Mouse (Mus musculus) stomach, embryonic 14.5 days (tissue): ENCODE data around the gene Ctnna3. TPM values are rescaled to one million over a fixed set of nuclear protein-coding genes. Genes with fewer than 3 reads are reported as not detected.

ENCODE experiments used
- ATAC-seq: fragments of 200-750 bp; cut with Nextera tagmentation; 2 replicates; pipeline ENCODE4 v1.8.0; 2017; ENCODE audit warnings: low read depth, moderate TSS enrichment; ENCODE audit not compliant: insufficient number of reproducible peaks, insufficient read depth, low FRiP score
- H3K27ac ChIP-seq: fragments of 300-500 bp; sonication (generic); 2 replicates; pipeline ENCODE4 v1.5.1; 2014; ENCODE audit warnings: mild to moderate bottlenecking, low read length, moderate library complexity, mixed read lengths
- H3K27me3 ChIP-seq: fragments of 300-500 bp; sonication (generic); 2 replicates; pipeline ENCODE4 v1.6.1; 2014; ENCODE audit warnings: low read length, control low read depth, mixed read lengths; ENCODE audit not compliant: control insufficient read depth, insufficient read depth
- H3K36me3 ChIP-seq: fragments of 300-500 bp; sonication (generic); 2 replicates; pipeline ENCODE4 v1.6.1; 2014; ENCODE audit warnings: mild to moderate bottlenecking, control low read depth, low read length, moderate library complexity, mixed read lengths; ENCODE audit not compliant: control insufficient read depth, insufficient read depth
- H3K4me1 ChIP-seq: fragments of 300-500 bp; sonication (generic); 2 replicates; pipeline ENCODE4 v1.6.1; 2014; ENCODE audit warnings: low read length, control low read depth, mixed read lengths; ENCODE audit not compliant: control insufficient read depth, insufficient read depth
- H3K4me2 ChIP-seq: fragments of 300-500 bp; sonication (generic); replicated peaks from 2 replicates; pipeline ENCODE4 v1.6.1; 2014; ENCODE audit warnings: low read depth, low read length, control low read depth
- H3K4me3 ChIP-seq: fragments of 300-500 bp; sonication (generic); 2 replicates; pipeline ENCODE4 v1.5.1; 2014; ENCODE audit warnings: low read depth, low read length, control low read depth
- H3K9ac ChIP-seq: fragments of 300-500 bp; sonication (generic); replicated peaks from 2 replicates; pipeline ENCODE4 v1.6.1; 2014; ENCODE audit warnings: low read depth, mild to moderate bottlenecking, control low read depth, low read length, moderate library complexity, mixed read lengths
- H3K9me3 ChIP-seq: fragments of 300-500 bp; sonication (generic); 2 replicates; pipeline ENCODE4 v1.6.1; 2016; ENCODE audit warnings: low read depth, low read length, control low read depth; ENCODE audit not compliant: control insufficient read depth
- WGBS: fragments of 180-500 bp; shearing (Covaris S2); extraction: QIAGEN DNeasy Blood & Tissue Kit; methylation state at CpG from one replicate; pipeline ENCODE4 v1.1.7; 2014; 5-methylcytosine and 5-hydroxymethylcytosine counted together
- polyA plus RNA-seq: library from polyadenylated mRNA; unstranded; fragments of >200 nt; fragmentation: Nextera tagmentation; extraction: Ambion mirVana; gene quantifications from 2 replicates; pipeline ENCODE4 v1.2.1, GENCODE M21; 2014

Ctnna3 gene
- polyA plus RNA-seq, 1 experiment from 2014 or later = 0.78 TPM

GRCm38 (mm10) chr10:63526027-63526426, 96.1 kb downstream of the Ctnna3 start:
- 60% methylated on average over 4 of the region's 4 CpGs for WGBS
- Histone ChIP-seq H3K27me3 (no peaks in the 10 kb centered on the region), H3K36me3 (no peaks in the 10 kb centered on the region), H3K4me2 (no peak overlapping the region), H3K4me3 (no peak overlapping the region), H3K9ac (no peak overlapping the region), H3K9me3 (no peaks in the 10 kb centered on the region), H3K27ac (no peak overlapping the region), H3K4me1 (no peaks in the 10 kb centered on the region)
- ATAC-seq = no peak

DNA sequence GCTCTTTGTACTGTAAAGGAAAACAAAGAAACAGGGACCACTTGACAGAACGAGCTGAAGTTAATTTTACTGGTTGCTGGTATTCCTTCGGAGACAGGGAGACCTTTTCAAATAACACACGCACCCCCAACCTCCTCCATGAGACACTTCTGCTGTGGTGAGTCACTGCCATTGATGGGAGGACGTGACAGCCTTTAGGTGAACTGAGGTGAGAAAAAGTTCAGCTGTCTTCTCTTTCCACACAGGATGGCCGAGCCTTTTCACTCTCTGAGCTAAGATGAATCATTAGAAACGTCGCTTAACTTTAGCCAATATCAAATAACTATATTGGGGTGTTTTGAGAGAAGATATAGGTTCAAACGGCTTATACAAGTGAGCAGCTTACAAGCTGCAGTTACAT, 102.5 kb downstream of the Ctnna3 start:
- 46% methylated on average over 8 of the region's 8 CpGs for WGBS

DNA sequence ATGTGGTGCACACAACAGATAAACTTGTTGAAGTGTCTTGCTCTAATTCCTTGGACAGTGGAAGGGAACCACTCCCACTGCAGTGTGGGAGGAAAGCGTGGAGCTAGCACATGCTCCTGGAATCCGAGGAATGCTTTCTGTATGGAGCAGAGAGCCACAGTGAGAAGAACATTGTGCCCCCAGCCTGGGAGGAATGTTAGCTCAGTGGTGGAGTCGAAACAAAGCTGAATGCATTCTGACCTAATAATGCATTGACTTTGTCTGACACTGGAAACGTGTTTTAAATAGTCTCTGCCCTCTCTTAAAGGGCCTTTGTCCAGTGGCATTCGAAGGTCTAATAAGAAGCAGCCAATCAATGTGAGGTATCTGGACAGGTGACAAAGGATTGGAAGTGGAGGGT, 111.9 kb downstream of the Ctnna3 start:
- H3K4me3 ChIP-seq = no peak overlapping the region
- H3K9ac ChIP-seq = no peak overlapping the region
- H3K27ac ChIP-seq = no peak overlapping the region
- no peaks in the 10 kb centered on the region for H3K36me3 ChIP-seq
- peak; percentile 72; the same call in 1 of the 2 replicates for ATAC-seq
- H3K27me3 ChIP-seq = no peaks in the 10 kb centered on the region
- H3K4me1 ChIP-seq = no peaks in the 10 kb centered on the region
- H3K9me3 ChIP-seq = no peaks in the 10 kb centered on the region
- no peak overlapping the region for H3K4me2 ChIP-seq
- 16% methylated on average over 5 of the region's 5 CpGs for WGBS

More for the DNA sequence above, 102.5 kb downstream of the Ctnna3 start:
- no peak for ATAC-seq
- Histone ChIP-seq H3K4me2 (no peak overlapping the region), H3K9ac (no peak overlapping the region), H3K4me3 (no peak overlapping the region), H3K9me3 (no peaks in the 10 kb centered on the region), H3K27ac (no peak overlapping the region), H3K4me1 (no peaks in the 10 kb centered on the region), H3K27me3 (no peaks in the 10 kb centered on the region), H3K36me3 (no peaks in the 10 kb centered on the region)

GRCm38 (mm10) chr10:63542493-63542892, 112.6 kb downstream of the Ctnna3 start:
- H3K27ac ChIP-seq = no peak overlapping the region
- no peak for ATAC-seq
- no peak overlapping the region for H3K4me2 ChIP-seq
- no peaks in the 10 kb centered on the region for H3K27me3 ChIP-seq
- WGBS = 62% methylated on average over 6 of the region's 6 CpGs
- no peak overlapping the region for H3K9ac ChIP-seq
- H3K4me1 ChIP-seq = no peaks in the 10 kb centered on the region
- no peaks in the 10 kb centered on the region for H3K36me3 ChIP-seq
- no peak overlapping the region for H3K4me3 ChIP-seq
- H3K9me3 ChIP-seq = no peaks in the 10 kb centered on the region

GRCm38 (mm10) chr10:63566691-63567090, 136.8 kb downstream of the Ctnna3 start:
- no peaks in the 10 kb centered on the region for H3K36me3 ChIP-seq
- ATAC-seq = no peak
- 81% methylated on average over 8 of the region's 8 CpGs for WGBS
- H3K27ac ChIP-seq = no peak overlapping the region
- H3K4me1 ChIP-seq = no peaks in the 10 kb centered on the region
- no peak overlapping the region for H3K4me3 ChIP-seq
- H3K9ac ChIP-seq = no peak overlapping the region
- H3K27me3 ChIP-seq = no peaks in the 10 kb centered on the region
- no peaks in the 10 kb centered on the region for H3K9me3 ChIP-seq
- H3K4me2 ChIP-seq = no peak overlapping the region

- ATAC-seq = no peak
- Histone ChIP-seq H3K4me1 (no peaks in the 10 kb centered on the region), H3K4me3 (no peak overlapping the region), H3K27me3 (no peaks in the 10 kb centered on the region), H3K36me3 (no peaks in the 10 kb centered on the region), H3K27ac (no peak overlapping the region), H3K9ac (no peak overlapping the region), H3K4me2 (no peak overlapping the region), H3K9me3 (no peaks in the 10 kb centered on the region)
These were observed 141.7 kb downstream of the Ctnna3 start for GRCm38 (mm10) chr10:63571561-63571960.

DNA sequence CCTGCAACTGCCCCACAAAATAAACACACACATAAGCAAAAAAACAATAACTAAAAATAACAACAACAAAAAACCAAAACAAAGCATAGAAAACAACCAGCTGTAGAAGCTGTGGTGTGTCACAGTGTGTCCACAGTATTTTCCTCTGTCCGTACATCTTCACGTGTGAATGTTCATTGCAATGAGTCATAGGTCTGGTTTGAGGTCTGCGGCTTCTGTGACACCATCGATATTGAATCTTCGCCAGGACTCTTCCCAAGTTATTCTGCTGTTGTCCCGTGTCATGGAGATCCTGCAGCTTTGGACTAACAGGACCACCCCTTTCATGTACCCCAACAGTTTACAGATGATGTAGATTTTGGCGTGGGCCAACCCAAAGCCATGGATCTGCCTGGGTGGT, 143.0 kb downstream of the Ctnna3 start:
- WGBS = 88% methylated on average over 7 of the region's 7 CpGs
- ATAC-seq = no peak
- Histone ChIP-seq H3K9me3 (no peaks in the 10 kb centered on the region), H3K9ac (no peak overlapping the region), H3K36me3 (no peaks in the 10 kb centered on the region), H3K4me2 (no peak overlapping the region), H3K27me3 (no peaks in the 10 kb centered on the region), H3K4me3 (no peak overlapping the region), H3K4me1 (no peaks in the 10 kb centered on the region), H3K27ac (no peak overlapping the region)

GRCm38 (mm10) chr10:63574100-63574609, 144.3 kb downstream of the Ctnna3 start:
- no peak for ATAC-seq
- no peak overlapping the region for H3K4me3 ChIP-seq
- no peaks in the 10 kb centered on the region for H3K27me3 ChIP-seq
- no peak overlapping the region for H3K27ac ChIP-seq
- no peak overlapping the region for H3K9ac ChIP-seq
- WGBS = 87% methylated on average over 7 of the region's 7 CpGs
- no peaks in the 10 kb centered on the region for H3K36me3 ChIP-seq
- H3K9me3 ChIP-seq = no peaks in the 10 kb centered on the region
- no peak overlapping the region for H3K4me2 ChIP-seq
- no peaks in the 10 kb centered on the region for H3K4me1 ChIP-seq

GRCm38 (mm10) chr10:63582608-63583007, 152.7 kb downstream of the Ctnna3 start:
- Histone ChIP-seq H3K9me3 (no peaks in the 10 kb centered on the region), H3K27me3 (no peaks in the 10 kb centered on the region), H3K4me2 (no peak overlapping the region), H3K27ac (no peak overlapping the region), H3K4me1 (no peaks in the 10 kb centered on the region), H3K36me3 (no peaks in the 10 kb centered on the region), H3K4me3 (no peak overlapping the region), H3K9ac (no peak overlapping the region)
- 9% methylated on average over 14 of the region's 14 CpGs for WGBS
- peak; percentile 50; the same call in 1 of the 2 replicates for ATAC-seq
